Comparison of ENCODE assay signal across 24 mouse cellular contexts in genomic region chr2:49847831-49848230, GRCm38 (mm10).
DNase-seq lines count a peak whose midpoint lies in the region; ATAC-seq and TF ChIP-seq lines count a peak whose summit lies in the region.
"Had no signal": no experiment of that assay in that cellular context is flagged by ENCODE, and none has a peak within 500 bp of the region (broad histone marks: within the 10 kb centered on the region; RNA-seq: fewer than 3 reads in every experiment).

No protein-coding gene starts in this region.

- no peak for TF ChIP-seq CTCF in kidney, adult 2 months (conservative IDR thresholded peaks at IDR 0.05; ENCODE audit: insufficient read depth, insufficient read length, low read depth, low read length)

- no peaks in the 10 kb centered on the region for H3K27me3 ChIP-seq in kidney, adult 2 months (replicated peaks; ENCODE audit: control insufficient read depth, insufficient read depth, low read length)
- H3K27me3 ChIP-seq: hindbrain, embryonic 12.5 days had no signal

- no peak for TF ChIP-seq POLR2A in kidney, adult 2 months (IDR thresholded peaks at IDR 0.05; ENCODE audit: low read depth, low read length)

- H3K4me1 ChIP-seq in kidney, adult 2 months (ENCODE audit: control insufficient read depth, insufficient read depth, low read length), result no peaks in the 10 kb centered on the region
- H3K4me1 ChIP-seq: limb, embryonic 10.5 days had no signal

- H3K27ac ChIP-seq in kidney, adult 2 months (ENCODE audit: insufficient read depth, low read depth, low read length), result no peak overlapping the region
- H3K27ac ChIP-seq: forebrain, embryonic 10.5 days; hindbrain, embryonic 12.5 days; left cerebral cortex, adult 2 months; limb, embryonic 10.5 days; midbrain, embryonic 10.5 days had no signal

- WGBS in kidney, adult 2 months, result 74% methylated on average over 2 of the region's 2 CpGs

- H3K4me3 ChIP-seq in kidney, adult 2 months (ENCODE audit: insufficient read depth, low read depth, low read length), result no peak overlapping the region
- H3K4me3 ChIP-seq: forebrain, embryonic 10.5 days; hindbrain, embryonic 12.5 days; left cerebral cortex, adult 2 months; limb, embryonic 10.5 days; midbrain, embryonic 10.5 days had no signal

- 0 out of 2 replicates have a peak, but pooled peaks have one; percentile 18 for ATAC-seq in megakaryocyte, adult 5-6 weeks (ENCODE audit: poor library complexity, severe bottlenecking)
- ATAC-seq: forebrain, postnatal 0 days had no signal

- DNase-seq in CD4-positive helper T cell, adult 2 months (ENCODE audit: low read depth, low spot score), result peak; percentile 22
- peak; percentile 13 for DNase-seq in T-cell, adult 2 months (ENCODE audit: low spot score)
- DNase-seq in thymus, postnatal 10 days (ENCODE audit: low spot score in 2 of 2), result peak; percentile 8 to 19
- no peak for DNase-seq in gastrocnemius, postnatal 4 days (ENCODE audit: low spot score in 2 of 2)
- DNase-seq in testis, postnatal 14 days (ENCODE audit: low spot score), result no peak
- no peak for DNase-seq in cerebellum, postnatal 36 days
- no peak for DNase-seq in kidney, adult 2 months
- DNase-seq: adrenal gland, postnatal 36 days; cerebellum, adult 9-11 months; forebrain, postnatal 0 days; heart, adult 11 months; heart, postnatal 10 days; kidney, adult 11 months; layer of hippocampus, adult 9-11 months; liver; lung, postnatal 4 days; right cerebral cortex, postnatal 14 days; spleen, adult 18-20 months had no signal

- H3K36me3 ChIP-seq in kidney, adult 2 months (ENCODE audit: control insufficient read depth, insufficient read depth, low read length), result no peaks in the 10 kb centered on the region
- H3K36me3 ChIP-seq: forebrain, embryonic 10.5 days; hindbrain, embryonic 12.5 days; limb, embryonic 10.5 days; midbrain, embryonic 10.5 days had no signal

Comparison
In these comparisons a context has a peak if more than half of its experiments do, and no peak if none do; other contexts are left out.
1. DNase-seq: peak in CD4-positive helper T cell, adult 2 months (single experiment), T-cell, adult 2 months (single experiment) and thymus, postnatal 10 days (2 of 2); none in gastrocnemius, postnatal 4 days (0 of 2), testis, postnatal 14 days (single experiment), cerebellum, postnatal 36 days (0 of 2) and kidney, adult 2 months (single experiment).